Mouse (Mus musculus): Measurements from ENCODE around the gene Npl.

The Npl gene

DNA sequence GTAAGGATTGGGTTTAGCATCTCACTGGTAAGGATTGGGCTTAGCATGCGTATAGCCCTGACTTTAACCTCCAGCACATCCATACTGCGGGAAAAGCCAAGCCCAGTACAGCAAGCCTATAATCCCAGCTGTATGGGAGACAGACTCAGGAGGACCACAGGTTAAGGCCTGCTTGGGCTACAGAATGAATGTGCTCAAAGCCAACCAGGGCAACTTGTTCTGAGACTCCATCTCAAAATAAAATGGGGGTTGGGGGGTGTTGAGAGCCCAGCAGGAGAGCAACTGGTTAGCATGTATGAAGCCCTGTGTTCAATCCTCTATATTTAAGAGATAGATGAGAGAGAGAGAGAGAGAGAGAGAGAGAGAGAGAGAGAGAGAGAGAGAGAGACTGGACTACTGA lies 58.5 kb downstream of the Npl start:
- in situ Hi-C loops (cut with MboI, MseI), result loop anchor here (5.0 kb wide), 1 partner anchor 51 kb away; no protein-coding TSS in a partner anchor

DNA sequence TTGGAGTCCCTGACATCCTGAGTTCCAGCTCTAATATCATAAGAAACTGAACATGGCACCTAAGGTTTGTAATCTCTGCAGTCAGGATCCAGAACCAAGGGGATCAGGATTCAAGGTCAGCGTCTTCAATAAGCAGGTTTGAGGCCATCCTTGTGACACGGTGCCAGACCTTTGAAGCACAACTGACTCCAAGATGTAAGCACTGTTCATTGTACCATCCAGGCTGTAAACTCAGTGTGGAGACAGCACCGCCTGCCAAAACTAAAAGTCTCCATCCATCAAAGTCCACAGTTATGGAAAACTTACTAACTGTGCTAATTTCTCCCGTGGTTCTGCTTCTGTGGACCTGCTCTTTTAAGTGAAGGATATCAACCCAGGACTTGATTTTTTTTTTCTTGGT lies 59.9 kb downstream of the Npl start:
- in situ Hi-C loops (cut with MboI, MseI), result loop anchor here (5.0 to 10.0 kb wide), 3 partner anchors 52 to 945 kb away; no protein-coding TSS in a partner anchor

DNA sequence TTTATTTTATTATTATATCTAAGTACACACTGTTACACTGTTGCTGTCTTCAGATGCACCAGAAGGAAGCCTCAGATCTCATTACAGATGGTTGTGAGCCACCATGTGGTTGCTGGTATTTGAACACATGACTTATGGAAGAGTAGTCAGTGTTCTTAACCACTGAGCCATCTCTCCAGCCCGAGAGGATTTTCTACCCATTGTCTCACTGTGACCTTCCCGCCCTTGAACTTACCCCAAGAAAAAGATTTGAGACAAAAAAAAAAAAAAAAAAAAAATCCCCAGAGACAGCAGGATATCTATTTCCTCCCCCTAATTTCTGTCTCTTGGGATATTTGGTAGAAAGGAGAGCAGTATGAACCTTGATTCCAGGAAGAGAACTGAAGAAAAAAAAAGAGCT lies 60.3 kb downstream of the Npl start:
- in situ Hi-C loops (cut with MboI, MseI), result loop anchor here (10.0 kb wide), 2 partner anchors 185 to 945 kb away; no protein-coding TSS in a partner anchor

DNA sequence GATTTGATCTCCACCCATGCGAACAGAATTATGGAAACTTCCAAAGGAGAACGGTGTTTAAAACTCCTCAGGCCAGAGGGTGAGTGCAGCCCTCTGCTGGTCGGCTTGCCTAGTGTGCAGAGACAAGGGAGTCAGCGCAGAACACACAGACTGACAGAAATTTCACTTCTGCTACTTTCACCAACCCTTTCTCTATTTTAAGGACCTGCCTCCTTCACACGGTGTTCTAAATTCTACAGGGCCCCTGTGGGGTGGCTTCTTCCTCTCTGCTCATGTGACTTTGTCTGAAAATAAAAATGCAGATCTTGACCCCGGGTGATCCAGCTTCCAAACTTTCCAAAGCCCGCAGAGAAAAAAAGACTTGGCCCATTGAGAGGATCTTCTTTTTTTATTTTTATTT lies 60.7 kb downstream of the Npl start:
- in situ Hi-C loops (cut with MboI, MseI), result loop anchor here (10.0 kb wide), 2 partner anchors 184 to 944 kb away; no protein-coding TSS in a partner anchor

DNA sequence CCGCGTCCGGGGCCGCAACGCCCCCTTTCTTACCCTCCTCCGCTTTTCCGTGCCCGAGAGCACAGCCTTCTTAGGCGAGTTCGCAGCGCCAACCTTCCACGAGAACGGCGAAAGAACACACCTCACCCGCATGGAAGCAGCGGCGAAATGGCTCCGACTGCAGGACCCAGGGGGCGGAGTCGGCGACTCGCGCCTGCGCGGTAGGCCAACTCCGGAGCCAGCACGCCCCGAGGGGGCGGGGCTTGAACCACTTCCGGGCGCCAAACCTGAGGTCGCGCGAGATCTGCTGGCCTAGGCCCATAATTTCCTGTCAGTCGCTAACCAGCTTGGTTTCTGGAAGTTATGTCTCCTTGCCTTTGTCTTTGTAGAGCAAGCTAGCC lies 62.4 kb downstream of the Npl start, which contains the start of gene Dhx9:
Dhx9 (minus strand) TSS at position 161 of the 380 bp plus-strand sequence.
- in situ Hi-C loops (cut with MboI, MseI), result loop anchor here (10.0 kb wide), 2 partner anchors 183 to 943 kb away; no protein-coding TSS in a partner anchor

DNA sequence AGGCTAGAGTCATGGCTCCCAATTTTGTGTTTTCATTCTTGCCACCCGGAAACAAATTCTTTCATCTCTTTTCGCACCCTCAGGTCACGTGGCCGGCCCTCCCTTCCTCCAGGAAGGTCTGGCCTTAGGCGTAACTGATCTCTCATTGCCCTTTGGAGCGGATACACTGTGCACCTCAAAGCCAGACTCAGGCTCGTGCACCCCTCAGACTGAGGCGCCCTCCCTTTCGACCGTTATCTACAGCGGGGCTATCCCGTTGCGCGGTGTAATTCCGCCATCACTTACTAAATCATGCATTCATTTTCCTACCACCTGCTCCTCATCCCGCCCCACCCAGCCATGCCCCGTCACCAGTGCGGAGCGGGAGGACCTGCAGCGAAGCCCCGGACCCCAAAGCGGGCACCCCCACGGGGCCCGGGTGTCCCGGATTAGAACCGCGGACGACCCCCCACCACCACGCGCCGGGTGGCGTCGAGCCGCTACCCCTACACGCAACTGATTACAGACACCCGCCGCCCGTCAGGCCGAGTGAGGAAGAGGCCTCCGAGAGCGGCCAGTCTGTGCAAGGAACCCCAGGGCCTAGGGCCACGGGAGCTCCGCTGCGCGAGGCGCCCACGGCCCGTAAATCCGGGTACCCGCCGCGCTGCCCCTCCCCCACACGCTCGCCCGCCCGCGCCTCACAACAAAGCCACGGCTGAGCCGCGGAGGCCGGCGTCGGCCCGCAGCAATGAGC lies 62.9 kb downstream of the Npl start:
- in situ Hi-C loops (cut with MboI, MseI), result loop anchor here (10.0 kb wide), 2 partner anchors 182 to 942 kb away; no protein-coding TSS in a partner anchor

DNA sequence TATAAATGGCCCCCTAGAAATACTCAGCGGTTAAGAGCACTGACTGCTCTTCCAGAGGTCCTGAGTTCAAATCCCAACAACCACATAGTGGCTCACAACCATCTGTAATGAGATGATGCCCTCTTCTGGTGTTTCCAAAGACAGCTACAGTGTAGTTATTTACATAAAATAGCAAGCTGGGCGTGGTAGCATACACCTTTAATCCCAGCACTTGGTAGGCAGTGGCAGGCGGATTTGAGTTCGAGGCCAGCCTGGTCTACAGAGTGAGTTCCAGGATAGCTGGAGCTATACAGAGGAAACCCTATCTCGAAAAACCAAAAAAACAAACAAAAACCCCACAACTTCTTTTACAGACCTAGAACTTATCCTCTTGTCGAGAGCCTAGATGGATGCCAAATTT lies 63.7 kb downstream of the Npl start:
- in situ Hi-C loops (cut with MboI, MseI), result loop anchor here (10.0 kb wide), 2 partner anchors 181 to 941 kb away; no protein-coding TSS in a partner anchor

DNA sequence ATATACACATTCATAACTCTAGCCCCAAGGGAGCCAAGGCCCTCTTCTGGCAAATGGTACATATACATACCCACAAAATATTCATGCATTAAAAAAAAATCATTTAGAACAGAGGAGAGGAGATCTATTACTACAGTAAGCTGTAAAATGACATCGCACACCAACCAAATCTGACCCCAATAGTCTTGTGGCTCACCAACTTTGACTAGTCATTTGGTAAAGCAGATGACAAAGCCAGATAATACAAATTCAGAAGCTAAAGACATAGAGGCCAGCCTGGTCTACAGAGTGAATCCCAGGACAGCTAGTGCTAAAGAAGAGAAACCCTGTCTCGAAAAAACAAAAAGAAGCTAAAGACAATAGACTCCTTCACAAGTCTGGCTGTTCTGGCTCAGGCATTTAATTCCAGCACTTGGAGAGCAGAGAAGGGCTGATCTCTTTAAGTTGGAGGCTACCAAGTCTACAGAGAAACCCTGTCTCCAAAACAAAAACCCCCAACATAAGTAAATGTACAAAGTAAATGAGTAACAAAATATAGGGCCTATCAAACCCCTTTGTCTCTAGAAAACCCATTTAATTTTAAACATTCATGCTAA lies 64.5 kb downstream of the Npl start:
- in situ Hi-C loops (cut with MboI, MseI), result loop anchor here (10.0 kb wide), 2 partner anchors 180 to 940 kb away; no protein-coding TSS in a partner anchor

DNA sequence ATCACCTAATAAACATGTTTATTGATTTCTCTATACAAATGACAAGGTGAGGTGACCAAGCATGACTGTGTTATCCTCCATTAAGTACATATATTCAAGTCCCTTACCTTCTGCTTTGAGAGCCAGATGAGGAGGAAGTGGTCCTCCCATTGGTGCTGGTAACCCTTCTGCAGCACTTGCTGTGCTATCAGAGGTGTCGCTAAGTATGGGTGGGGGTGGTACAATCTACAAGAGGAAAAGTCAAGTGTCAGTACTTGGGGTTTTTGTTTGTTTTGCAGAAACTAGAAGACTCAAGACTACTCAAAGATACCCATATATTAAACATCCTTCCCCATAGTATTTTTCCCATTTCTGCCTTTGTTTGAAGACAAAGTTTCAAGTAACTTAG lies 68.8 kb downstream of the Npl start:
- in situ Hi-C loops (cut with MboI, MseI), result loop anchor here (10.0 kb wide), 2 partner anchors 176 to 936 kb away; no protein-coding TSS in a partner anchor

DNA sequence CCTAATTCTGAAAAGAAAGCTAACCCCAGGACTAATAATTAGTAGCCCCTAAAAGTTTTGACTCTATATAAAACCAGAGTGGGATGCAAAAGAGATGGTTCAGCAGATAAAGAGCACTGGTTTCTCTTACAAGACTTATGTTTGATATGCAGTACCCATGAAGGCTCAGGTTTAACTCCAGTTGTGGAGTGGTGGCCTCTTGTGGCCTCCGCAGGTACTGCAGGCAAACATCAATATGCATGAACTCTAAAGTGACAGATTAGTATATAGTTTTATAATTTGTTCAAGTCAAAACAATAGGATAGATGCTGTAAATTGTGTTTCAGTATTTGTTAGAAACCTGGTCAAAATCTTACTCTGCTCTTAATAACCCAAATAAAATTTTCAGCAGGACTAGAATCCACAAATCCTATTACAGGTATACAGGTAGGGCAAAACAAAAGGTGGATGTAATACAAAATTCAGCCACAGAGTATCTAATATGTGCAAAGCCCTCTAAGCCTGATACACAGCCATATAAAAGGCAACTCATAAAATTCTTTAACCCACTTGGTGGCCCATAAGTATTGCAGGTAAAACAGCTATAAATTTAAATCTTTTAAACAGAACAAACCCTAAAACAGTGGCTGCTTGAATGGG lies 69.3 kb downstream of the Npl start:
- in situ Hi-C loops (cut with MboI, MseI), result loop anchor here (10.0 kb wide), 2 partner anchors 176 to 936 kb away; no protein-coding TSS in a partner anchor

DNA sequence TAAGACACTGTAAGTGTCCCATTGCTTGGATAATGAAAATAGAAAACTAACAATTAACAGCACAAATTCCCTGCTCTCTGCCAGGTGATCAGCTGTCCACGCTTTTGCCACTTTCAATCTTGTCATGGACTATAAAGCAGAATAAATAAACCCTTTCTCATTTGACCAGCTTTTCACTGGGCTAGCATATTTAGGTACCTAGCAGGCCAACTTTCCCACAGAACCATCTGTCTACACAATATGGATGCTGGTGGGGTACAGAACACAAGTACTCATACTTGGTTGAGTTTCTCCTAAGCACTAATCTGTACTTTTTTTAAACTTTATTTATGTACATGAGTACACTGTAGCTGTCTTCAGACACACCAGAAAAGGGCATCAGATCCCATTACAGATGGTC lies 70.5 kb downstream of the Npl start:
- in situ Hi-C loops (cut with MboI, MseI), result no loop called here

DNA sequence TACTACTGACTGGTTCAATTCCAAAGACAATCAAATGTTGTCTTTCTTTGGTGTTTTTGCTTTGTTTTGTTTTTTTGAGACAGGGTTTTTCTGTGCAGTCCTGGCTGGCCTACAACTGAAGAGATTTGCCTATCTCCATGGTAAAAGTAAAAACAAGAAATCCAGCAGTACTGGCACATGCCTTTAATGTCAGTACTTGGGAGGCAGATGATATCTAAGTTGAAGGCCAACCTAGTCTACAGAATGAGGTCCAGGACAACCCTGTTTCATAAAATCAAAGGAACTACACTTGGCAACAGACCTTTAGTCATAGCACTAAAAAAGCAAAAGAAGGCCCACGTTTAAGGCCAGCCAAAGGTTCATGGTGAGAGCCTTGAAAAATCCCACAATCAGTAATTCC lies 88.0 kb downstream of the Npl start:
- in situ Hi-C loops (cut with MboI, MseI), result loop anchor here (10.0 kb wide), 1 partner anchor 607 kb away; no protein-coding TSS in a partner anchor

DNA sequence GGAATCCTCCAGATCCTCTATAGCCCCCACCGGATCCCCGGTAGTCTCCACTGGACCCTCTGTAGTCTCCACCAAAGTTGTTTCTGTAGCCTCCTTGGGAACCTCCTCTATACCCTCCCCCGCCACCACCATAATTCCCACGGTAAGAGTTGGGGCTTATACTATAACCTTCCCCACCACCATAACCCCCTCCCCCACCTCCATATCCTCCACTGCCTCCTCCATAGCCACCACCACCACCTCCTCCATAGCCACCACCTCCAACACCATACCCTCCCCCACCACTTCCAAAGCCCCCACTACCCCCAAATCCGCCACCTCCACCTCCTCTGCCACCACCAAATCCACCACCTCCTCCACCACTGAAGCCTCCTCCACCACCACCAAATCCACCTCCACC lies 93.7 kb downstream of the Npl start:
- in situ Hi-C loops (cut with MboI, MseI), result no loop called here

DNA sequence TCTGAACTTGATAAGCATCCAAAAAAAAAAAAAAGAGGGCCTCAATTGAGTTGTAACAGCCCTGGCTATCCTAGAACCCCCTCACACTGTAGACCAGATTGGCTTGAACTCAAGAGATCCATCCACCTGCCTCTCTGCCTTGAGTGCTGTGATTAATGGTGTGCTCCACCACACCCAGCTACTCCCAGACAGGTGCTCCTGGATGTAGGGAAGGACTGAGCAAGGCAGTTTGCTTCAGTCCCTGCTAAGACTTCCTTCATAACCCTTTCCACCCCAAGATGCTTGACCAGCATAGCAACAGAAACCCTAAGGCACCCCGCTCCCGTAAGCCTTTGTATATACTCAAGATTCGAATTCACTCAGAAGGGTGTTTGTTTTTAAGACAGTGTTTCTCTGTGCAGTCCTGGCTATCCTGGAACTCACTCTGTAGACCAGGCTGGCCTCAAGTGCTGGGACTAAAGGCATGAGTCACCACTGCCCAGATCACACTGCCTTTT lies 96.7 kb downstream of the Npl start:
- in situ Hi-C loops (cut with MboI, MseI), result no loop called here

Data from regulatory T cell (primary cell).